Mouse (Mus musculus): ENCODE measurements around the gene Naxd.
"Not testable (repeated sequence)": the region's sequence is repeated elsewhere in the genome, so short reads cannot be mapped to it uniquely, and the experiment has no call there.

The Naxd gene

DNA sequence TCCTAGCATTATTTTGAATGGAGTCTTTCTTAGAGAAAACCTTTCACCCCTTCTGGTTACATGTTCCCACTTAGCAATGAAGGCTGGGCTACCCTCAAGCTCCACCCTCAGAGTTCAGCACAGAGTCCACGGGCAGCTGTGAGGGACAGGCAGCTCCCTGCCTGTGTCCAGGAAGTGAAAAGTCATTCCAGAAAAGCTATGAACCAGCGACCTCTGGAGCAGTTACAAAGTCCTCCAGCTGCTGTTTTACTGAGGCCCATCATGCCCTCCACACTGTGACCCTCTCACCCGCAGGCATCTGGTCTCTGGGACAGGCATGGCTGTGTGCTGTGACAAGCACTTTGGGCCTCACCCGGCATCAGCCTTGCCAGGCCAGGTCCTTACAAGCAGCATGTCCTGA, 24.2 kb upstream of the Naxd start:
- DNase-seq (ENCODE audit: low read depth), result no peak

DNA sequence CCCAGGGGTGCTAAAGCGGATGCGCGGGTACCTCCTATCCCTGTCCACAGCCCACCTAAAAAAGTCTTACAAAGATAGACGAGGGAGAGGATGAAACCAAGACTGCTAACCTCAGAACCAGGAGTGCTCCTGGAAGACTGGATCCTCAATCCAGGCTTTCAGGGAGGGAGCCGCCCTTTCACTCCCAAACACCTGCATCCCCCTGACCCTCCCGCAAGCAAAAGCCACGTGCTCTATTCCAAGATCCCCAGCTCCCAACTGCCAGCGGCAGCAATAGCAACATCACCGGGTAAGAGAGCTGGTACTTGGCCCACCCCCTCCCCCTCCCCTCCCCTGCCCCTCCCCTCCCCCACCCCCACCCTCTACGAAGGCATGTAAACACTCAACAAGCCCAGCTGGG, 21.9 kb upstream of the Naxd start:
- no peak for DNase-seq (ENCODE audit: low read depth)

DNA sequence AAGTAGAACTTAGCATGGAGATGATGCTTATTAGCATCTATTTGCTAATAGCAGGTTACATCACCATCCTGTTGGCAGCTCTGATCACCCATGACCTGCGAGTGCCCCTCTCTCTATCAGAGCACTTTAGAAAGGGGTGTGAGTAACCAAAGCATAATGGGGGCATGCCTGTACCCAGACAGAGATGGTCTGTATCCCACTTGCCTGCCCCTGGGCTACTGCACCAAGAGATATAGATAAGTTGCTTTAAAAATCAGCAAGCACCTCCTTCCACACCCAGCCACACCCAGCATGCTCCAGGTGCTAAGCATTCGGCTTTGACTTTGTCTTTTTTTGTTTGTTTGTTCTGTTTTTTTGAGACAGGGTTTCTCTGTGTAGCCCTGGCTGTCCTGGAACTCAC, 21.4 kb upstream of the Naxd start:
- DNase-seq (ENCODE audit: low read depth), result no peak

DNA sequence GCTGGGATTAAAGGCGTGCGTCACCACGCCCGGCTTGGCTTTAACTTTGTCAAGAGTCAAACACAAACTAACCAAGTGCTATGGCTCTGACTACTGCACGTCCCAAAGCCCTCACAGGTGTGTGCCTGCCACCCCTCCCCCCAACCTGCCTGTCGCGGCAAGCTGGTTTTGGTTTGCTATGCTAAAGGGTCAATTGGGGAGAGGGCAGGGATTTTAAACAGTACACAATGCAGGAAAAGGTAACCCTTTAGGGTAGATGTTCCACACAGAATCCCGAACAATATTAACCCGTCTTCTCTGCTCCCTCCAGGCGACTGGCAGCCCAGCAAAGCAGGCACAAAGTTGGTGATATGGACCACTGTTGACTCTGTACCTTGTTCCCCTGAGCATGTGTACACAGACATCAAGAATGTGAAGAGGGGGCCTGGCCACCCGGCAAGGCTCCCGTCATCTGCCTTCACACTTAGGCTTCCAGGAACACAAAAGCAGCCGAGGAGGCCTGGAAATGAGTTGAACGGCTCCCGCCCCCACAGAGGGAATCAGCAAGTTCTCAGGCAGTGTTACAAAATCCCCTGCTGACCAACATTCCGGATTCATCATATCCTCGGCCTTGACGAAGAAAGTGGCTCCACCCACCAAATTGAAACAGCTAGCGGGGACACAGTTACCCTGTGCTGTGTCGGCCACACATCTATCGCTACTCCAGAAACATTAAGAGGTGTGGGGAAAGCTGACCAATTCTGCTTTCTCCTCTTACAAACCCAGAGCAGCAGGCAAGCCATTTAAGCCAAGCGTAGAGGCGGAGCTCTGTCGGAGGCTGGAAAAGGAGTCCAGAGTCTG, 20.7 kb upstream of the Naxd start:
- peak; percentile 85 for DNase-seq (ENCODE audit: low read depth)

DNA sequence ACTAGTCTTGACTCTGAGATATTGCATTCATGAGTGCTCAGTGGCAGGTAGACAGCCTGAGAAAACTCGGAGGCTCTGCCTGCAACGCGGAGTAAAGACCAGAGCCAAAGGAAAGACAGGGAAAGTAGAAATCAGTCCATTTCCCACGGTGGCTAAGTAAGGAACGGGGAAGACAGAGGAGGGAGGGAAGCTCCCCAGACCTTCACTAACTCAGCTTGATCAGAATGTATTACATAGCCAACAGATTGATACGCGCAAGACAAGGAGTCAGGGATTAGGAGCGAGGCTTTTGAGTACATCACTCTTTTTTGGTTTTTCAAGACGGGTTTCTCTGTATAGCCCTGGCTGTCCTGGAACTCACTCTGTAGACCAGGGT, 20.1 kb upstream of the Naxd start:
- no peak for DNase-seq (ENCODE audit: low read depth)

DNA sequence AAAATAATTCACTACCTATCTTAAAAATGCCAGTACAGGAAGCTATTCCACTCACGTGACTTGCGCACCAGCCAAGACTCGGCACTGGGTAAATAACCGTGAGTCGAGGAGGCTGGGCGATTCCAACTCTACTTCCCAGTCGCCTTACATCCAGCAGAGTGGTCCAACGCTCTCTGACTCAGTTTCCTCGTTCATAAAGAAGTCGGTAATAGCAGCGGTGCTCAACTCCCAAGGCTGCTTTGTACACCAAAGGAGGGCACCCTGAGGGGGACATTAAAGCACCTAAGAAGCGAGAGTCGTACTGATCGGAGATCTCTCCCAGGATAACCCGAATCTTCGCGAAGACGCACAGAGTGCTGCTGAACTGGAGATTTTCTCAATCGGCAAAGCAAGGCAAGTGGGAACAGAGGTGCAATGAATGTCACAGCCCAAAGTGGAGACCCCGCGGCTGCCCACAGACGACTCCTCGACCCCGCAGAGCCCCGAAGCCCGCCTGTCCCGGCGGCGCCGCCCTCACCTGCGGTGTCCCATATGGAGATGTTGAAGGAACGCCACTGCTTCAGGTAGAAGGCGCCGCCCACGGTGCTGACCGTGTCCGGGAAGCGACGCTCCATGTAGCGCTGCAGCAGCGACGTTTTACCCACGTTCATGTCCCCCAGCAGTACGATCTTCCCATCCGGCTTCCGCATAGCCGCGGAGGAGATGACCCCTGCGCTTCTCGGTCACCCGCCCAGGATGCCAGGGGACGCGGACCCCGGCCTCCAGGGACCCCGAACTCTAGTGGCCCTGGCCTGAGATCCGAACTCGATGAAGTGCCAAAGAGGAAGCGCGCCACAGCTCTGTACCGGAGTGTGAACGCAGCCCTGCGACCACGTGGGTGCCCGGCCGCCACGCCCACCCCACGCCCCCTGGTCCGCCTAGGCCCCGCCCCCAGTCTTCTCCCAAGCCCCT, 19.2 kb upstream of the Naxd start, which contains the start of gene Rab20:
TSS of gene Rab20 (minus strand) at position 900 of the 951 bp plus-strand sequence.
- no peak for DNase-seq (ENCODE audit: low read depth)

DNA sequence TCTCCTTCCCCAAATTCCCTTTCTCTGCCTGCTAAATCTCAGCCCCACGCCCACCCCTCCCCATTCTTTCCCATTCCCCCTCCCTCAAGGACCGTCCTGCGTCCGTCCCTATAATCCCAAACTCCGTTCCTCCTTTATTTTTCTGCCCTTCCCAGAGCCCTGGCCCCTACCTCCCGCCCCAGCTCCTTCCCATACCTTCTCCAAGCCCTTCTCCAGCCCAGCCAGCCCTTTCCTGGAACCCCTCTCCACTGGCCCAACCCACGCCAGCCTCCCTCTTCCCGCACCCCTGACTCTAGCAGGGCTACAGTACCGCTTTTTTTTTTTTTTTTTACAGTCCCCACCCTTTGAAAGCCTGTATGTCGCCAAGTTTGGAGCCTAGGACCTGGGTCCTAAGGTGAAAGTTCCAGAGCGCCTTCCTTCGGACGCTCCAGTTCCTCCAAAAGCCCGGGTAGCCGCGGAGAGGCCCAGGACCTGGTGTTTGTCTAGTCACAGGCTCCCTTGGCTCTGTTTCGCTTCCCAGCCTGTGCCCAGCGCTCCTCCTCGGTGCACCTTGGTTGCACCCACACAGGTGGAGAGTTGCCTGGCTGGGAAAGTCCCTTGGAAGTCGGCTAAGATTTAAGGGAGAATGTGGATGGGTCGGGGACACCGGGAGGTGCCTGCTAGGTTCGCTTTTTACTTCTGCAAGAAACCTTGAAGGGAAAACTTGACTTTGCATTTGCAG, 18.3 kb upstream of the Naxd start:
- no peak for DNase-seq (ENCODE audit: low read depth)

DNA sequence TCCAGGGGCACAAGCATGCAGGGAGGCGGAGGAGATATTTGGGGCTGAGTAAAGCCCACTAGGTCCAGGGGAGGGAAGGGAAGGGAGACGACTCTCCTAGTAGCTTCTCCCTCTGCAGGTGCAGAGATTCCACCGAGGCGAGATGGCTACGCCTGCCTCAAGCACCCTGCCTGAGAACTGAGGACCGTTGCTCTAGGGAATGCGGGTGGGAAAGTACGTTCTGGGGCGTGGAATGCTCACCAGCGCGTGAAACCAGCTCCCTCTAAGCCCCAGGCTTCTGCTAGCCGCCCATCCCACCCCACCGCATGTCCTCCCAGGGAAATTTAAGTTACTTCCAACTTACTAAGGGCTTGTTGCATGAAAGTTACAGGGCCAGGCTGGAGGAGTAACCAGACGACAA, 17.7 kb upstream of the Naxd start:
- no peak for DNase-seq (ENCODE audit: low read depth)

DNA sequence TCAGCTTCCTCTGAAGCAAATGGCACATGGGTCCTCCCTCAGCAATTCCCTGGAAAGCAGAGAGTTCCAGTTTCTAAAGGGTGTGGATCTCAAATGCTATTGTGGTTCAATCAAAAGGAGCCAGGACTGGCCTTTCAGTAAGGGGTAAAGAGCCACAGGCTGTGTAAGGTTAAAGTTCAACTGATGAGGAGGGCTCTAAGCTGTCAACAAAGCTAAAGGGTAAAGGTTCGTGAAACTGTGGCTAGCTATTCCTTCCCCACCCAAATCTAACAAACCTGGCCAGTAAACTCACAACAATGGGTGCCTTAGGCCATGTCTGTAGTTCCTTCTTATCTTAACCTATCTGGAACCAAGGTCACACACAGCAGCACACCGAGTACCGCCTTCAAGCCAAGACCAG, 15.4 kb upstream of the Naxd start:
- no peak for DNase-seq (ENCODE audit: low read depth)

DNA sequence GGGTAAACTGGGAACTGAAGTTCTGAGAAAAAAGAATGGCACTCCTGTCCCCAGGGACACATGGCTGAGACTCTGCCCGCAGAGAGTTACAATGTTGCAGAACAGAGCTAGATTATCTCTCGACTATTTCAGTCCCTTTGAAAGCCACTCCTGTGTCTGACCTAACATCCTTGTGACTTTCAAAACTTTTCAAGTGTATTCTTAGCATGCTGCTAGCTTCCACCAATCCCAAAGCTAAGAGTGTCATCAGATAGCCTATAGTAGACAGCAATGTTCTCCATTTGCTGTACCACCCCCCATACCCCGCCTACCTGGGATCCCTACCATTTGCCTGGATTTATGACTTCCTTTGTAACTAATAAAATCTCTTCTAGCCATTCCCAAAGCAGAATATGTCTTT, 14.8 kb upstream of the Naxd start:
- no peak for DNase-seq (ENCODE audit: low read depth)

DNA sequence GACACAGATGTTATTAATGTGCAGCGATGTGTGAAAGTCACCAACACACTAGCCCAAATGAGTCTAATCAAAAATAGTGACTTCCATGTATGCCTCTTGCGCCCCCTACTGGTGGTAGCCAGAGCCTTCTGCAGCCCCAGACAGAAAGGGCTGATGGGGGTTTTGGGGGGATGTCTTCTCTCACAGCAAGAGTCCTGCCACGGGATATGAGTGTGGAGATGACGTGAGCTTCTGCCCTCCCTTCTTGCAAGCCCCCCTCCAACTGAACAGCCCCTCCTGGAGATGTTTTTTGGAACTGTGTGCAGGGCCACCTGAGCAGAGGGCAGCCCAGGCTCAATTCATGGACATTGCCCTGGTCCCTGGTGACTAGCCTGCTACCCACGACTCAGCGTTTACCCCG, 11.2 kb upstream of the Naxd start:
- no peak for DNase-seq (ENCODE audit: low read depth)

DNA sequence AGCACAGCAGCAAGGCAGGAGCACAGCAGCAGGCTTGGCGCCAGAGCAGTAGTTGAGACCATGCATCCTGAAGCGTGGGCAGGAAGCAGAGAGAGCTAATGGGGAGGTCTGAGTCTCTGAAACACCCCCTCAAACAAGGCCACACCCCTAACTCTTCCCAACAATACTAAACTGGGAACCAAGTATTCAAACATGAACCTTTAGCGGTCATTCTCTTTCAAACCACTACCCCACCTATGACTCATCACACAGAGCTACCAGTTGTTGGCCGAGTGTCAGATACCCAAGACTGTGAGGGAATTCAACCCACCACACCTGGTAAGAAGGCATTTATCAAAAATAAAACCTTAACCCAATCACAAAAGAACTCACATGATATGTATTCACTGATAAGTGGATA, 10.1 kb upstream of the Naxd start:
- DNase-seq (ENCODE audit: low read depth), result no peak

DNA sequence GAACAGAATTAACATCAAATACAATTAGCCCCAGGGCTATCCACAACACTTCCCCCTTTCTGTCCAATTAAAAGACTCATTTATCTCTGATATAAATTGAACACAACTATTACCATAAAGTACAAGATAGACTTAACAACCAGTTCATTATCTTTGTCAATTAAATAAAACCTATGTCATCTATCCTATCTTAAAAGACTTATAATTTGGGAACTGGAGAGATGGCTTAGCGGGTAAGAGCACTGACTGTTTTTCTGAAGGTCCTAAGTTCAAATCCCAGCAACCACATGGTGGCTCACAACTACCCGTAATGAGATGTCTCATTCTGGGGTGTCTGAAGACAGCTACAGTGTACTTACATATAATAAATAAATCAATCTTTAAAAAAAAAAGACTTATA, 5.0 kb upstream of the Naxd start:
- not testable (repeated sequence) for DNase-seq (ENCODE audit: low read depth)

DNA sequence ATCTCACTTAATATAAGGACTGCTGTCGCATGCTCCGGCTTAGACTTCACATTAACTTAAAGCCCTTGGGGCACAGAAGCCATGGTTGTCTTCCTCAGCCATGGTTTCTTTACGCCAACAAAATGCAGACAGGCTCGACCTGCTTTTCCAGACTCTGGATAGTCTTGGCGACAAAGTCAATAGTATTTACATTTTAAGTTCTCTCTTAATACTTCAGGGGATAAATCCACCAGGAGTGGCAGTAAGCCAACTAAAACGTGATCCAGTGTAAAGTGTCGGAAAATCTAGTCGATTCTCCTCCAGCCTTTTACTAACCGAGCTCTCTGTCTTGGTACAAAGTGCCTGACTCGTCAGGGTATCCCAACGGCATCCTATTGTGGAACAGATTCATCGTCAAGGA, 975 bp downstream of the Naxd start:
- no peak for DNase-seq (ENCODE audit: low read depth)

DNA sequence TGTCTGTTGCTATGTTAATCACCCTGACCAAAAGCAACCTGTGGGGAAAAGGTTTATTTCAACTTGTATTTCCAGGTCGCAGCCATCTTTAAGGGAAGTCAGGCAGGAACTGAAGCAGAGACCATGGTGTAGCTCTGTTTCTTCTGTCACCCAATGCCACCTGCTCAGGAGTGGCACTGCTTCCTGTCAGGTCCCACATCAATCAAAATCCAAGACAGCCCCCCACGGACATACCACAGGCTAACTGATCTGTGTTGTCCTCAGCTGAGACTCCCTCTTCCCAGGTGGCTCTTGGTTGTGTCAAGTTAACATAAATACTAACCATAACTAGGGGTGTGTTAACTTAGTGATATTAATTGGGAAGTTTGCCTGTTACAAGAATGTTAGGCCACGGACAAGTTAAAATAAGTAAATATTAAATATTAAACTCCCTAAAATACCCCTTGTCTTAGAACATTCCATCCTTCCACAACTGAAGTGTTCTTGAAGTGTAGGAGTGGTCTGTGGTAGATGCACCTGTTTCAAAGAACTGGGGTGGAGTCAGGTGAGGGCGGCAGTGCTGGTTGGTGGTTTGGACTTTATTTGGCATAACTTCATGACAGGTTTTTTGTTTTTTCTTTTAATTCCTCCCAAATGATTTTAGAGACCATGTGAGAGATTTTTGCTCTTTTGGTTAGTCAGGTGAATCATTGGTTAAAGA, 1.6 kb downstream of the Naxd start:
- no peak for DNase-seq (ENCODE audit: low read depth)

DNA sequence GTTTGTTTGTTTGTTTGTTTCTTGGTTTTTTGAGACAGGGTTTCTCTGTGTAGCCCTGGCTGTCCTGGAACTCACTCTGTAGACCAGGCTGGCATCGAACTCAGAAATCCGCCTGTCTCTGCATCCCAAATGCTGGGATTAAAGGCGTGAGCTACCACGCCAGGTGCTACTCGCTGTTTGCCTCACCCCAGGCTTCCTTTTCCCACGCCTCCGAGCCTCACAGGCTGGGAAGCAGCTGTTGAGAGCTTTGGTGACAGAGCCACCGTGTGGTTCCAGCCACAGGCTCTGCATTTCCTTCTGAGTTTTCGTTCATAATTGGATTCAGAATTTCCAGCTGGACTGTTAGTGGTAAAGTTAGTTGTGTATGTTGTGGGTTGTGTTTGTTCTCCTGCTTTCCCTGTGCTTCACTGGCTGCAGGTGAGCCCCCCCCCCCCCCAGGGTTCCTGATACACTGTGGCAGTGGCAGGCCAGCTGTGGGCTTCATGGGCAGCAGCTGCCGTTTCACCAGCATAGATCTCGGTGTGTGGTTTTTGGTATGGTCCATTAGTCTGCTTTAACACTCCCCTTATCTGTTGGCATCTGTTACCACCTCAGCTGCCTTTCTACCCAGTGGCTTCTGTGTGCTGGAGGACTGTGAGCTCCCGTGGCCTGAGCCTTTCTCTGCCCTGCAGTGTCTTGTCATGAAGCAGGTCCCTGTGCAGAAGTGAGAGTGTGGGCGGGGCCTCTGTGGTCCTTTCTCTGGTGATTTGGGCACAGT, 6.3 kb downstream of the Naxd start:
- DNase-seq (ENCODE audit: low read depth), result no peak

DNA sequence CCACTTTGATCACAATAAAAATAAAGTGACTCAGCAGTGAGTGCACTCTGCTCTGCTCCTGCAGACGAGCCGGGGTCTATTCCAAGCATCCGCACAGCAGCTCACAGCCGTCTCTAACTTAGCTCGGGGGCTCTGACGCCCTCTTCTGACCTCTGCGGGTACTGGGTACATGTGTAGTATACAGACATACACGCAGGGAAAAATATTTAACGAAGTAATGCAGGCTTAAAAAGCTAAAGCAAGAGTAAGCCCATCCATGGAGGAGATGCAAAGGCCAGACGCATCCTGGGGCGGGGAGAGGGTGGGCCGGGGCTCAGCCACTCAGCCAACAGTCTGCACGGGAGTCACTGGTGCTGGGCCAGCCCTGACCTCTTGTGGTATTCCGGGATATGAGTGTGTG, 8.8 kb downstream of the Naxd start:
- no peak for DNase-seq (ENCODE audit: low read depth)

DNA sequence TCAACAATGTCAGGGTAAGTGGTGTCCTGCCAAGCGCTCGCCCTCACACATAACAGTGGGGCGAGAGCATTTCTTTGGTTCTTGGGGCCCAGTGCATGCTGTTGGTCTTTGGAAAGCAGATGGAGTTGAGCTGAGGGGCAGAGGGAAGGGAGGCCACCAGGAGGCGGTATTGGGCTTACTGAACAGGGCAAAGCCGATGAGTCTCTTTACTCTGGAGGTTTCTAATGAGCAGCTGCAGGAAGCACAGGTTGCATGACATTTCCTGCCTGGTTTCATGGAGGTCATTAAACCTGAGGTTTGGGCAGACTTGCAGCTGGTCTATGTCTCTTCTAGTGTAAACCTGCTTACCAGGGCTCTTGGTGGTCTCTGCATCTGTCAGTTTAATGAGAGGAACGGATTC, 9.5 kb downstream of the Naxd start:
- no peak for DNase-seq (ENCODE audit: low read depth)

DNA sequence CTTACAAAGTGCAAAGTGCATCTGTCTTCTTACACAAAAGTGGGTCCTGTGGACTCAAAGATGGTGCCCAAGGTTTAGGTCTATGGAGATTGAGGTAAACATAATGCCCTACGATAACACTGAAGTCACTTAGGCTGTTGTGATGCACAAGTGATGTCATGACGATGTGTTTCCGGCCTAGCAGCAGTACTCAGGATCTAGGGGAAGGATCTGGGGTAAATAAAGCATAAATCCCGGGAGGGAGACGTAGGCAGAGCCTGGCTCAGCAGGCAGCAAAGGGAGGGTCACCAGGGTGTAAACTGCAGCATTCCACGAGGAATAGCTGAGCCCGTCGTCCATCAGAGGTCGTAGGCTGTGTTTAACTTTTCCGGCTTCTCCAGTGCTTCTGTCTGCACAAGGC, 11.6 kb downstream of the Naxd start:
- no peak for DNase-seq (ENCODE audit: low read depth)

DNA sequence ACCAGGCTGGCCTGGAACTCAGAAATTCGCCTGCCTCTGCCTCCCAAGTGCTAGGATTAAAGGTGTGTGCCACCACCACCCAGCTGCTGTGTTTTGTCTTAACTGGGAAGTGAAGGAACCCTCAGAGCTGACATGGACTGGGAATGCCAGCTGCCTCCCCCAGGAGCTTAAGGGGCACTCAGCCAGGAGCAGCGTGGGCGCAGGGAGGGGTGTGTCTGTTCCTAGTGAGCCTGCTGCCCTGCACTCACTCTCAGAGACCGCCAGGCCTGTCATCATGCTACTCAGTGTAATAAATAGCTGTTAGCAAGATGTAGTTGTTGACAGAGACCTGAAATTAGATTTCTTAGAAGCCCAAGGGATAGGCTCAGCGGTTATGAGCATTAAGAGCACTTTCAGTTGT, 13.7 kb downstream of the Naxd start:
- DNase-seq (ENCODE audit: low read depth), result no peak

DNA sequence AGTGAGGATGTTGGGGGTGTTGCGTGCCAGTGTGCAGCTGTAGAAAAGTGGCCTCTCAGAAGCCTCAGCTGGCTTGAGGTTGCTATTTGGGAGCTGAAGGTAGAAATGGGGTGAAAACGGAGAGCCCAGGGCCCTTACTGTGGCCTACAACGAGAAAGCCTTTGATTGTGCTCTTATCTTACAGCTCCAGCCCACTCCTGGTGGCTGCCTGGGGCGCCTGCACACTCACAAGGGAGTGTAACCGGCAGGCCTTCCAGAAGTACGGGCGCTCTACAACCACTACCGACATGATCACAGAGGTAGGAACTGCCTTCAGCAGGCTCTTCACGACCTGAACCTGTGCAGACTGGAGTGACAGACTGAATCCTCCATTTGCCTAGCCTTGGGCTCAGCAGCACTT, 15.4 kb downstream of the Naxd start:
- no peak for DNase-seq (ENCODE audit: low read depth)
